Mouse (Mus musculus) lung, postnatal 14 days (tissue): ENCODE measurements around the gene Nadsyn1.

Source experiments
- DNase-seq: peaks from one replicate; pipeline ENCODE4 v3.0.0; 2021

Nadsyn1 gene

DNA sequence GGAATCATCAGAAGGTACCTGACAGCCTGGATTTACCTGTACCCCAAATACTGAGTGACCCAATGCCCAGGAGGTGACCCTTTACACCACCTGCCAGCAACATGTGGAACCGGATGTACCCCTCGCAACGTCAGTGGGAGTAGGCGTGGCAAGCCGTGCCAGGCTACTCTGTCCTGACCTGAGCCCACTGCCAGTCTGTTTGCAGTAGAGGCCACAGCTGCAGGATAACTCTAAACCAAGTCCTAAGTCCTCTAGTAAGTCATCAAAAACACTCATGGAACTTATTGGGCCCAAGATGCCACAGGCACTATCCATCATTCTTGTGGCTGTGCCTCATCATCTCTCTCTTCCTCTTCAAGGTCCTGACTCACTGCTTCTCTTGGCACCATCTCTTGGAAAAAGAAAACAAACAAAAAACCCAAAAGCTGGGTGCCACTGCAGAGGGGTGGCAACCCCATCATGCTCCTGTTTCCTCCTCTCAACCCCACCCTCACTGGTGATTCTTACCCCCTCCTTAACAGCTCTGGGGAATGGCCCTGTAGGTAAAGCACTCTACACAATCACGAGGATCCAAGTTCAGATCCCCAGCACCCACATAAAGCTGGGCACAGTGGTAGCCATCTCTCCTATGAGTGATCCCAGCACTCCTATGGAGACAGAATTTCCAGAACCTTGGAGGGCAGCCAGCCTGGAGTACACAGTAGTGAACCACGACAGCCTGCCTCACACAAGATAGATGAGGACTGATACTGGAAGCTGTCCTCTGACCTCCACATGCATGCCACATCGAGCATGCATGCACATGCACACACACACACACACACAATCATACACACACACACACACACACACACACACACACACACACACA, 21.2 kb downstream of the Nadsyn1 start:
- no peak for DNase-seq

- no peak for DNase-seq
Measured at GRCm38 (mm10) chr7:143800770-143801169, 21.9 kb downstream of the Nadsyn1 start.

DNA sequence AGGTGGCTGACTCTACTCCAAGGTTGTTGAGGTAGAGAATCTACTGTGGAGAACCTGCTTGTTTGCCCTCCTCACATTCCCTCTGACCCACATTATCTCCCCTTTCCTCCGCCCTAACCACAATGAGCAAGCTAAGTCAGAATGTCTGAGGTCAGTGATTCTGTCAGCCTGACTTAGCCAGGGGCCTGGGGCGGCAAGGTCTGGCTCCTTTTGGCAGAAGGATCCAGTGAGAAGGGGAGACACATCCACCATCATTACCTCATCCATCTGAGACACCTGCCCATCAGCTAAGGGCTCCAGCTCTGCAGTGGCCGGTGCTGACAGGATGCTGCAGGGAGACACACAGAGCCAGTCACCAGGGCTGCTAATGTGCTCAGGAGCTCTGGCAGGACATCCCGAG, 23.9 kb downstream of the Nadsyn1 start:
- no peak for DNase-seq

DNA sequence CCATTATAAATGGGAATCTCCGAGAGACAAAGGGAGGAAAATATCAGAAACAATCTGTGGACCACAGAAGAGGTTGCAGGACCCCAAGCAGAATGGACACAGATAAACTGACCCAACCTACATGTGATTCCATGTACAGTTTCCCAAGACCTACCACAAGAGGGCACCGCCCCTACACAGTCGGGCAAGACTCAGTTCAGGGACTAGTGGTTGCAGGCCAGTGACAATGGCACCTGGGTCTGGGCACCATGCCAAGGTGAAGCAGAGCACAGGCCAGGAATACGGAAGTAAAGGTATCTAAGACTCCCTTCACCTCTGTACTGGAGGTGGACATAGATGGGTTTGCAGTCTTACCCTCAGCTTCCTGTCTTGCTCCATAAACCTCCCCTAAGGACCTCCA, 29.5 kb downstream of the Nadsyn1 start:
- peak; percentile 56 for DNase-seq

DNA sequence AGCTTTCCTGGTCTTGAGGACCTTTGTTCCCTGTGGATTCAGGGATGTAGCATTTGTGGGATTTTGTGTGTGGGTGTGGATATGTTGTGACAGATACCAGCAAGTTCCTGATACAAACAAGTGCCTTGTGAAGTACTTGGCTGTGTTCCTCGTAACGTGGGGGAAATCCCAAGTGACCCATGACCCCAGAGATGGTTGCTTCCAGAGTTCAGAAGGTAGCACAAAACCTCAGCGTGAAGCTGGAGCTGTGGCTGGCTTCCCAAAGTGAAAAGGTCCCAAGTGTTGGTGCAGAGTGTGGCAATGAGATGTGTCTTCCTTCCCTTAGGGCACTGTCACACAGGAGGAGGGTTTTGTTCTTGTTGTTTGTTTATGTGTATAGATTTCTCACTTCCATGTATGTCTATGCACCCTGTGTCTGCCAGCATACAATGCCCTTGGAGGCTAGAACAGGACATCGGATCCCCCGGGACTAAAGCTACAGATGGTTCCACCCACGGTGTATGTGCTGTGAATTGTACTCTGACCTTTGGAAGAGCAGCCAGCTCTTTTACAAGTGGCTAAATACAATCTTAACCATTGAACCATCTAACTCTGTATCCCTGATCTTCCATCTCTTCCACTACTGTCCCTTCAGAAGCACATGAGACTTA, 30.2 kb downstream of the Nadsyn1 start:
- no peak for DNase-seq

DNA sequence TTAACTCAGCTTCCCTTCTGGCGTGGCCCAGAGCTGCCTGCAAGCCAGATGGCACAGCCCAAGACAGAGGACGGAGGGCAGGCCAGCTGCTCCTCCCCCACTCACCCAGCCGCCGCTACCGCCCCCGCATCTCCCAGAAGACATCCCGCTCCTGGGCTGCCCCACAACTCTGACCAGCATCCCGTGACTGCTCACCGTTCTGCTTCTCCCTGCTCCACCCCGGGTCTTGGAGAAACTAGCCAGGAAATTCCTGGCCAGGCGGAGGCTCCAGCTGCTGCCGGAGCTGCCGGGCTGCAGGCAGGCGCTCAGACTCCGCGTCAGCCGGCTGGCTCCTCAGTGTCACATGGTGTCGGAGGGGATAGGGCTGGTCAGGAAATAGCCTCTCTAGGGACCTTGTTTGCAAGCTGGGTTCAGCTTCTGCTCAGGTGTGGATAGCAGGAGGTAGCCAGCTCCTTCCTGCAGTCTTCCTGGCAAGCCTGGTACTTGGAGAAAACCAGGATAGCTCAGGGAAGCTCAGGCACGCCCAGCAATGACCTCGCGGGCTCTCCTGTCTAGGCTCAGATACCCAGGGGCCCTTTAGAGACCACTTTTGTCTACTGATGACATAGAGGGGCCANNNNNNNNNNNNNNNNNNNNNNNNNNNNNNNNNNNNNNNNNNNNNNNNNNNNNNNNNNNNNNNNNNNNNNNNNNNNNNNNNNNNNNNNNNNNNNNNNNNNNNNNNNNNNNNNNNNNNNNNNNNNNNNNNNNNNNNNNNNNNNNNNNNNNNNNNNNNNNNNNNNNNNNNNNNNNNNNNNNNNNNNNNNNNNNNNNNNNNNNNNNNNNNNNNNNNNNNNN, 38.4 kb downstream of the Nadsyn1 start, which contains the start of gene Mrgpre:
TSS of gene Mrgpre (minus strand) at position 505 of the 834 bp plus-strand sequence.
- DNase-seq = peak; percentile 67

DNA sequence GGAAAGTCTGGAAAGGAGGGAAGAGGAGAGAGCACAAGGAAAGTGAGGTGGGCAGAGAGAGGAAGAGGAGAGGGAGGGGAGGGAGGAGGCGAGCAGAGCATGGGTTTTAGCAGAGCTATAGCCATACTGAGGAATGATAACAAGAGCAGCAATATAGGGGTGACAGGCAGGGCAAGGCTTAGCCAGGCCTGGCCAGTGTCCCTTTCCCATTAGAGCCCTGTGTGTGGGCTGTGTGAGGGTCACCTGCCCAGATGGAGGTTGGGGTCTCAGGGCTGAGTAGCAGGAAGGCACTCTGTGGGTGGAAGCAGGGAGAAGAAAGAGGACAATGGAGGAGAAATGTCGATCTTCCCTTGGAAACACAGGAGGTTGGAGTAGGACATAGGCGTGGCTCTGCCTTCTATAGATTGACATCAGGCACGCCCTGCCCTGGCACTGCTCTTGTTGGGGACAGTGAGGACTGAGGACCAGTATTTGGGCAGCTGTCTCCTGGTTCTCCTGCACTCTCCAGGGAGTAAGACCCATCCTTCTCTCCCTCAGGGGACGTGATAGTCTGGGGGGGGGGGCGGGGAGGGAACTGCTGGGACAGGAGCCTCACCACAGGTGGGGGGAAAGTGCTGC, 39.2 kb downstream of the Nadsyn1 start:
- DNase-seq = no peak

DNA sequence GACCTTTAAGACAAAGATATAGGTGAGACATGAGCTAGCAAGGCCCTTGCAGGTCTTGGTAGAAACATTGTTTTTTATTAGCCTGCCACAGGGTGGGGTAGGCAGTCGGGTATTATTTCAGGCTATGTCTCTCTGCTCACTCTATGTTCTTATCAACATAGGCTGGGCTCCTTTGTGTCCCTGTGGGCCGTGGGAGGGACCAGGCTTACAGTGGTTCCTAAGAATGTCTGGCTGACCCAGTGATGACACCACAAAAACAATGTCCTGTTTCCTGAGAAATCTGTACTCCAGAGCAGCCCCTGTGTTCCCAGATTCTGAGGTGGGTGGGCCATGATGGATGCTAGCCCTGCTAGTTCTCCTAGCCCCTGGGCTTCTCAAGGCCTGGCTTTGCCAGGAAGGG, 45.3 kb downstream of the Nadsyn1 start:
- DNase-seq = no peak

DNA sequence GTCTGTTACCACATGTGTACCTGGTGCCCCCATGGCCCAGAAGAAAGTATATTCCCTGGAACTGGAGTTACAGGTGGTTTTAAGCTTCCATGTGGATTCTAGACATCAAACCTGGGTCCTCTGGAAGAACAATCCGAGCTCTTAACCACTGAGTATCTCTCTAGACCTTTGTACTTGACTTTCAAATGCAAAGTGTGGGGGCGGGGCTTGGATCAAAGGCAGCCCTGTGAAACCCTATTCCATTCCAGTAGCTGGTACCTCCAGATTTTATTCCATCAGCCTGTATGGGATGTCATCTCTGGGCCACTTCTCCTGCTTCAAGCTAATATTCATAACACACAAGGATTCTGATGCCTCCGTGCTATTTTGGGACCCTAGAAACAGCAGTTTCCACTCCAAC, 46.5 kb downstream of the Nadsyn1 start:
- DNase-seq = no peak

DNA sequence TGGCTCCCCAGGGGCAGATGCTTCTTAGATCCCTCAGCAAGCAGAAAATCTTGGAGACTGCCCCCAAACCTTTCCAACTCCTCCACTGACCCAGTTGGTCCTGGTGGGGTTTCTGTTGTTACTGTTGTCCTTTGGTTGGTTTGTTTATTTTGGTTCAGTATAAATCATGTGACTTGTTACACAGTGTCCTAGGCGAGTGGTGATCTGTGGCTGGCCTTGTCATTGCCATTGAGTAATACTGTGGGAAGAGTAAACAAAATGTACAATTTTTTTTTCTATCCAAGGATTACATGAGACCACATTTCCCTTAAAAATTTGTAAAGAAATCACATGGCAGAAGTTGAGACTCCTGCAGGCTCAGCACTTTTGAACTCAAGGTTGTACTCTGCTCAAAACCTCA, 53.2 kb downstream of the Nadsyn1 start:
- no peak for DNase-seq

DNA sequence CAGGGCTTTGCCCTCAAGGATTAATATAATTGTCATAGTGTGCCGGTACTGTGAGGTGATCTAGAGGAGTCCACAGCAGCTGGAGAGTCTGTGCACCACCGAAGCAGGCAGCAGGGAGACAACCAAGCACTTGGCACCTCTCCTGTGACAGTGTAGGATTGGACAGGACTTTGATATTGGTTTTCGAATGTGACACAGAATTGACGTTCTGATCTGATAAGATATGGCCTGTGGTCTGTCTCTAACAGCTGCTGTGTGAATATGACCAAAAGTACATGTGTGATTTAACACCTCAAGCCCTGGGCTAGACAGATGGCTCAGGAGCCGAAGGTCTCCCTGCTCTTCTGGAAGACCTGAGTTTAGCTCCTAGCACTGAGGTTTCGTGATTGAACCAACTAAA, 54.4 kb downstream of the Nadsyn1 start:
- no peak for DNase-seq

GRCm38 (mm10) chr7:143766893-143767292, 55.8 kb downstream of the Nadsyn1 start, which contains the start of gene Mrgprg:
Gene Mrgprg (minus strand): TSS chr7:143766993.
- no peak for DNase-seq

GRCm38 (mm10) chr7:143764876-143765530, 57.6 kb downstream of the Nadsyn1 start:
- DNase-seq = no peak

- no peak for DNase-seq
Measured at GRCm38 (mm10) chr7:143763794-143764193, 58.9 kb downstream of the Nadsyn1 start.

- DNase-seq = no peak
Measured at GRCm38 (mm10) chr7:143758956-143759355, 63.7 kb downstream of the Nadsyn1 start.

GRCm38 (mm10) chr7:143757696-143758095, 65.0 kb downstream of the Nadsyn1 start:
- no peak for DNase-seq

GRCm38 (mm10) chr7:143757027-143757390, 65.6 kb downstream of the Nadsyn1 start:
- DNase-seq = peak; percentile 77

GRCm38 (mm10) chr7:143756125-143757026, 66.3 kb downstream of the Nadsyn1 start, which contains the start of gene Osbpl5:
Gene Osbpl5 (minus strand): TSS chr7:143756985.
- DNase-seq = no peak

DNA sequence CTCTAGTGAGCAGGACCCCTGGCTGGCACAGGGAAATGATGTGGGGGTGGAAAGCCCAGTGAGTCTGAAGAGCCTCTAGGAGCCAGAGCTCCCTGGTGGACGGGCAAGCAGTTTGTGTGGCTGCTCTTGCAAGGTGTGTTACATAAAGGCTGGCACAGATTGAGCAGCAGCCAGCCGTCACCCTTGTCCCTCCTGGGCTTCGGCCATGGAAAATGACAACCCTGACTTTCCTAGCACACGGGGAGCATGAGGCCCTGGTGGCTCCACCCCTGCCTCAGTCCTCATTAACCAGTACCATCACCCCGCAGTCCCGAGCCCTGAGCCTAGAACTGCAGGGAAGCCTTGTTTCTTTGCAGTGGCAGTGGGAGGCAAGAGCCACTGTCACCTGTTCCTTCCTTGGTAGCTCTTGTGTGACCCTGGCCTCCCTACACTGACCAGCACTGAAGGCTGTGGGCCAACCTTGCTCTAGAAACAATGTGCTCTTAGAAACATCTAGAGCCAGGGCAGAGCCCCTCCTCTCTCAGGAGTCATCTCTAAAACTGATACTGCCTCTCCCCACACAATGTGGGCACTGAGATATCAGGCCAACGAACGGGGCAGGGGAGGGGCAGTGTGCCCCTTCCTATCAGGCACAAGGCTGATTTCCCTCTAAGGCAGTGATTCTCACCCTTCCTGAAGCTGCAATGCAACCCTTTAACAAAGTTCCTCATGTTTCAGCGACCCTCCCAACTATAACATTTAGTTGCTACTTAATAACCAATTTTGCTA, 67.1 kb downstream of the Nadsyn1 start:
- no peak for DNase-seq

GRCm38 (mm10) chr7:143753990-143754715, 68.5 kb downstream of the Nadsyn1 start:
- DNase-seq = peak; percentile 81
